Mouse (Mus musculus): ENCODE results near the gene Lmntd2. TPM values are rescaled to one million over a fixed set of nuclear protein-coding genes. Genes with fewer than 3 reads are reported as not detected.
"Not testable (repeated sequence)": the region's sequence is repeated elsewhere in the genome, so short reads cannot be mapped to it uniquely, and the experiment has no call there.

Lmntd2 gene
- polyA plus RNA-seq (2015; fragmentation: Nextera tagmentation; extraction: Ambion mirVana): 0.87 and 1.4 TPM in 2 replicates

- Histone ChIP-seq H3K9ac (no peak within 1 kb of the TSS), H3K9me3 (no peaks in the 10 kb centered on the region), H3K36me3 (replicated peaks) (no peaks in the 10 kb centered on the region), H3K27me3 (replicated peaks) (no peaks in the 10 kb centered on the region), H3K27ac (peak within 1 kb of the TSS; percentile 76), H3K4me2 (peak within 1 kb of the TSS; percentile 99), H3K4me1 (peaks cover 18% of the 10 kb centered on the region), H3K4me3 (peak within 1 kb of the TSS; percentile 85; the same call in 1 of the 2 replicates)
- 91% methylated on average over 11 of the region's 11 CpGs for WGBS
- no peak for ATAC-seq (replicated peaks)
These were observed at the start of gene Lmntd2 for GRCm38 (mm10) chr7:141213605-141214235. TSS of gene Lmntd2 (minus strand) at chr7:141214080.

DNA sequence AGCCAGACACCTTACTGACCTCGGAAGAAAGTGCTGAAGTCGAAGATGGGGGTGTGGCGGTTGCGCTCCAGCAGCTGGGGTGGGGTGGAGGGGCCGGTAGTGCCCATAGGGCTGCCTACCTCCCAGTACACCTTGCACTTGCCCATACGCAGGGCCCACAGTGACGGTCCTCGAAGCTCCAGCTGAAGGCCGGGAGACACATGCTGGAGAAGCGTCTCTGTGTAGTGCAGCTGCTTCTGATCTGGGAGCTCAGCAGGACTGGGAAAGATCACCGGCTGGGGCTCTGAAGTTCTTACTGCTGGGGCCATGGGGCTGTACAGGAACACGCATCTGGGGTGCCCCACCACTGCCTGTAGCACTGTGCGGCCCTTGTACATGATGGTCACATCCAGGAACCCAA, 49.8 kb upstream of the Lmntd2 start:
- Histone ChIP-seq H3K27ac (no peak overlapping the region), H3K9me3 (no peaks in the 10 kb centered on the region), H3K4me3 (no peak overlapping the region), H3K4me2 (no peak overlapping the region), H3K36me3 (replicated peaks) (peaks cover 49% of the 10 kb centered on the region), H3K9ac (no peak overlapping the region), H3K4me1 (peaks cover 5% of the 10 kb centered on the region; the same call in 1 of the 2 replicates), H3K27me3 (replicated peaks) (no peaks in the 10 kb centered on the region)
- WGBS: 89% methylated on average over 13 of the region's 13 CpGs
- ATAC-seq (replicated peaks): no peak

DNA sequence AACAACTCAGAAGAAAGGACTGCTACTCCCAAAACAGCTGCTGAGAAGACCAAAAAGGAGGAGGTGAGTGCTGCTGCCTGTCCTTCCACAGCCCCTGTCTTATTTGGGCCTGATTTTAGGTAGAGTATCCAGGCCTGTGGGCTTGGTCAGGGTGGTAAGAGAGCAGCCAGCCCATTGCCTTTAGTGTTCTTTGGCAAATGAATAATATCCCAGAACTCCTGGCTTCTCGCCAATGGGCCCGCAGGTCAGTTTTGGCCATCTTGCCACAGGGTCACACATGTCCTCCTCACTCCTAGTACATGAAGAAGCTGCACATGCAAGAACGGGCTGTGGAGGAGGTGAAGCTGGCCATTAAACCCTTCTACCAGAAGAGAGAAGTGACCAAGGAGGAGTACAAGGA, 47.6 kb upstream of the Lmntd2 start:
- ATAC-seq (replicated peaks): no peak
- Histone ChIP-seq H3K4me3 (no peak overlapping the region), H3K27ac (no peak overlapping the region), H3K4me2 (no peak overlapping the region), H3K27me3 (replicated peaks) (no peaks in the 10 kb centered on the region), H3K9ac (no peak overlapping the region), H3K9me3 (no peaks in the 10 kb centered on the region), H3K4me1 (peaks cover 5% of the 10 kb centered on the region; the same call in 1 of the 2 replicates), H3K36me3 (replicated peaks) (peaks cover 69% of the 10 kb centered on the region)
- 96% methylated on average over 3 of the region's 3 CpGs for WGBS

DNA sequence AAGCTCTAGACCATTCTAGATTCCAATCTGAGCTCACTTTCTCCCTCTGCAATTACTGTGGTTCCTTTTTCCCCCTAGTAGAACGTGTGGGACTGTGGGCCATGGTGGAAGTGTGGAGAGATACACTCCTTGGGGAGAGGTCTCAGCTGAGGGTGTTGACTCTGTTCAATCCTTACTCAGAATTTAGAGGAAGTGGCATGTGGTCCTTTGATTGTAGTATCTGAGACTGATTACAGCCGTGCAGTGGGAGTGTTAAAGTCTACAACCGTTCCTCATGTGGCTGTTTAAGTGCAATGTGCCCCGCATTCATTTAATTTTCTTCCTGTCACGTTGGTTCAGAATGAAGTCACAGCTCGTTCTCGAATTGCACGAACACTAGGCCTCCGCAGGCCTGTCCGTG, 42.3 kb upstream of the Lmntd2 start:
- no peaks in the 10 kb centered on the region for H3K9me3 ChIP-seq
- H3K36me3 ChIP-seq (replicated peaks): peaks cover 63% of the 10 kb centered on the region
- no peak overlapping the region for H3K9ac ChIP-seq
- no peak overlapping the region for H3K27ac ChIP-seq
- no peaks in the 10 kb centered on the region for H3K4me1 ChIP-seq
- no peaks in the 10 kb centered on the region for H3K27me3 ChIP-seq (replicated peaks)
- 93% methylated on average over 10 of the region's 10 CpGs for WGBS
- ATAC-seq (replicated peaks): no peak
- no peak overlapping the region for H3K4me2 ChIP-seq
- no peak overlapping the region for H3K4me3 ChIP-seq

DNA sequence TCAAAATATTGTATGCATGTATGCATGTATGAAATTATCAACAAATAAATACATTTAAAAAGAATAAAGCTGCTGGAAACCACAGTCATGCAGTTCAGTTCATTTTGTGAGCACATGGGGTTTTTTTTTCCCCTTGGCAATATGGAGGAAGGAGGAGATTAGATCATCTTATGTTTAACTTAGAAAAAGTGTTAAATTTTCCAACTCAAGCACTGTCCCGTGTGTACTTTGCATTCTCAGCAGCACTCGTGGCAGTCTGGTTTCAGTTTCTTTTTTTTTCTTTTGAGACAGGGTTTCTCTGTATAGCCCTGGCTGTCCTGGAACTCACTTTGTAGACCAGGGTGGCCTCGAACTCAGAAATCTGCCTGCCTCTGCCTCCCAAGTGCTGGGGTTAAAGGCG, 36.6 kb upstream of the Lmntd2 start:
- H3K27me3 ChIP-seq (replicated peaks); H3K4me1 ChIP-seq; H3K4me3 ChIP-seq; H3K9ac ChIP-seq; ATAC-seq (replicated peaks); H3K4me2 ChIP-seq; H3K27ac ChIP-seq; H3K9me3 ChIP-seq: not testable (repeated sequence)
- WGBS: 95% methylated on average over 4 of the region's 4 CpGs
- H3K36me3 ChIP-seq (replicated peaks): peaks cover 37% of the 10 kb centered on the region

GRCm38 (mm10) chr7:141231551-141231950, 17.7 kb upstream of the Lmntd2 start:
- Histone ChIP-seq H3K4me3 (no peak overlapping the region), H3K9me3 (no peaks in the 10 kb centered on the region), H3K4me1 (peaks cover 25% of the 10 kb centered on the region), H3K36me3 (replicated peaks) (peaks cover 39% of the 10 kb centered on the region), H3K4me2 (no peak overlapping the region), H3K9ac (no peak overlapping the region), H3K27ac (no peak overlapping the region), H3K27me3 (replicated peaks) (no peaks in the 10 kb centered on the region)
- 89% methylated on average over 9 of the region's 10 CpGs for WGBS
- ATAC-seq (replicated peaks): no peak

DNA sequence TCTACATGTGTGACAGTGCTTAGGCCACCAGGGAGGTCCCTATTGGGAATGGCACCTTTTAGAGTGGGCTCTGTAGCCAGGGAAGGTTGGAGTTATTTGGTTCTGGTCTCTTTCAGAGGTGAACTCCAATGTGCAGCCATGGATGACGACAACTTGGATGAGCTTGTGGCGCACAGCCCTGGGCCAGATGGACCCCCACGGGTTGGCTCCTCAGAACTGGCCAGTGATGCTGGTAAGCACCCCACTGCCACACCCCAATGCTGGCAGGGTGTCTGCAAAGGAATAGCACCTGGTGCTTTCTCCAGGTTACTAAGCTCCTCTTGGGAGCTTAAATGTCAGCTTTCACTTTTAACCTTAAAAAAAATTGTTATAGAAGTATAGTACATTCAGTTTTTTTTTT, 17.2 kb upstream of the Lmntd2 start:
- H3K4me2 ChIP-seq: no peak overlapping the region
- H3K9ac ChIP-seq: no peak overlapping the region
- no peak overlapping the region for H3K4me3 ChIP-seq
- ATAC-seq (replicated peaks): no peak
- H3K36me3 ChIP-seq (replicated peaks): peaks cover 39% of the 10 kb centered on the region
- 94% methylated on average over 3 of the region's 3 CpGs for WGBS
- peaks cover 25% of the 10 kb centered on the region for H3K4me1 ChIP-seq
- H3K27me3 ChIP-seq (replicated peaks): no peaks in the 10 kb centered on the region
- H3K27ac ChIP-seq: no peak overlapping the region
- H3K9me3 ChIP-seq: no peaks in the 10 kb centered on the region

DNA sequence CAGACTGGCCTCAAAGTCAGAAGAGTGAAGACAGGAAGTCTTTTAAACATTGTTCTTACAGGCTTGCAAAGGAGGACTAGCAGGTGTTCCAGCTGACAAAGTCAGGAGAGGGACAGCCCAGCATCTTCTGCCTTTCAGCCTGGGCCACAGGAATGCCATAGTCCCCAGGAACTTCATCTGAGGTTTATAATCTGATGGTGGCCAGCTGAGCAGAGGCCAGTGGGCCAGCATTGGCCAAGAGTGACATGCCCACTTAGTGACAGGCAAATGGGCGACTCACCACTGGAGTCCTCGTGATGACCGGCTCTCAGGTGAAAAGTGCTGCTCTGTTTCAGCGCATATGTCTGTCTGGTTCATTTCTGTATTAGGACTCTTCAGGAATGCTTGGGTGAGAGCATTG, 16.7 kb upstream of the Lmntd2 start:
- Histone ChIP-seq H3K4me2 (peak overlapping the region; percentile 76; the same call in 1 of the 2 replicates), H3K36me3 (replicated peaks) (peaks cover 39% of the 10 kb centered on the region), H3K27me3 (replicated peaks) (no peaks in the 10 kb centered on the region), H3K4me3 (no peak overlapping the region), H3K27ac (no peak overlapping the region), H3K9ac (no peak overlapping the region), H3K9me3 (no peaks in the 10 kb centered on the region), H3K4me1 (peaks cover 25% of the 10 kb centered on the region)
- no peak for ATAC-seq (replicated peaks)
- 96% methylated on average over 4 of the region's 4 CpGs for WGBS

DNA sequence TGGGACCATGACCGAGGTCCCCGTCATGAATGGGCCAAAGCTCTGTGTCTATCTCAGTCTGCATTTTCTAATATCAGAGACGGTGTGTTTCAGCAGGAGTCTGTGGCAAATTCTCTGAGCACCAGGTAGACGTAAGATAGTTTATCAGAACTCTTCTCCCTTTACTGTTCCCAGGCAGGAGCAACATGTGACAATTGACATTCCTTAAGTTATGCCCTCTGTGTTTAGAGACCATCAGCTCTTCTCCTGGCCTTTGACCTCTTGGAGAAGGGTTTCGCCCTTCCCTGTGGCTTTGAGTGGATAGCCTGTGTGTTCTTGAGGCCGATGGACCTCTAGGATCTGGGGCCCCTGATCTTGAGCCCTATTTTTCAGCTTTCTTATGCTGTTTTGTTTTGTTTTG, 15.8 kb upstream of the Lmntd2 start:
- peaks cover 25% of the 10 kb centered on the region for H3K4me1 ChIP-seq
- peak overlapping the region; percentile 76 for H3K4me2 ChIP-seq
- H3K36me3 ChIP-seq (replicated peaks): peaks cover 34% of the 10 kb centered on the region
- ATAC-seq (replicated peaks): no peak
- peak overlapping the region; percentile 93; the same call in 1 of the 2 replicates for H3K9ac ChIP-seq
- no peaks in the 10 kb centered on the region for H3K27me3 ChIP-seq (replicated peaks)
- H3K4me3 ChIP-seq: peak overlapping the region; percentile 83
- 62% methylated on average over 6 of the region's 6 CpGs for WGBS
- no peaks in the 10 kb centered on the region for H3K9me3 ChIP-seq
- no peak overlapping the region for H3K27ac ChIP-seq

GRCm38 (mm10) chr7:141228279-141229067, 14.6 kb upstream of the Lmntd2 start, which contains the start of gene Phrf1:
TSS of gene Phrf1 (plus strand) at chr7:141228784.
- peak within 1 kb of the TSS; percentile 93 for H3K9ac ChIP-seq
- peaks cover 22% of the 10 kb centered on the region for H3K36me3 ChIP-seq (replicated peaks)
- H3K27me3 ChIP-seq (replicated peaks): no peaks in the 10 kb centered on the region
- peak; percentile 94 for ATAC-seq (replicated peaks)
- peaks cover 25% of the 10 kb centered on the region for H3K4me1 ChIP-seq
- H3K4me3 ChIP-seq: peak within 1 kb of the TSS; percentile 83
- no peaks in the 10 kb centered on the region for H3K9me3 ChIP-seq
- H3K27ac ChIP-seq: peak within 1 kb of the TSS; percentile 99
- WGBS: under 1% methylated on average over 76 of the region's 76 CpGs
- peak within 1 kb of the TSS; percentile 76 for H3K4me2 ChIP-seq

GRCm38 (mm10) chr7:141227796-141228195, 13.9 kb upstream of the Lmntd2 start:
- Histone ChIP-seq H3K36me3 (replicated peaks) (peaks cover 15% of the 10 kb centered on the region), H3K4me3 (peak overlapping the region; percentile 83), H3K4me1 (peaks cover 27% of the 10 kb centered on the region), H3K9ac (peak overlapping the region; percentile 93; the same call in 1 of the 2 replicates), H3K27ac (peak overlapping the region; percentile 99), H3K4me2 (peak overlapping the region; percentile 76), H3K27me3 (replicated peaks) (no peaks in the 10 kb centered on the region), H3K9me3 (no peaks in the 10 kb centered on the region)
- no peak; the same call in none of the 2 replicates for ATAC-seq (replicated peaks)
- 72% methylated on average over 4 of the region's 4 CpGs for WGBS

- H3K9ac ChIP-seq: no peak overlapping the region
- no peak overlapping the region for H3K4me3 ChIP-seq
- peaks cover 5% of the 10 kb centered on the region; the same call in 1 of the 2 replicates for H3K36me3 ChIP-seq (replicated peaks)
- WGBS: 83% methylated on average over 6 of the region's 6 CpGs
- H3K4me2 ChIP-seq: no peak overlapping the region
- H3K27ac ChIP-seq: no peak overlapping the region
- no peak for ATAC-seq (replicated peaks)
- no peaks in the 10 kb centered on the region for H3K9me3 ChIP-seq
- H3K27me3 ChIP-seq (replicated peaks): no peaks in the 10 kb centered on the region
- peaks cover 39% of the 10 kb centered on the region for H3K4me1 ChIP-seq
These were observed 12.7 kb upstream of the Lmntd2 start for GRCm38 (mm10) chr7:141226535-141226934.

Measured in midbrain, embryonic 15.5 days (tissue).